Mouse (Mus musculus): ENCODE data around the gene Aif1l. TPM values are rescaled to one million over a fixed set of nuclear protein-coding genes. Genes with fewer than 3 reads are reported as not detected.

Aif1l gene
- total RNA-seq, 2 experiments from 2014 or later: 6.1 to 8.8 TPM

DNA sequence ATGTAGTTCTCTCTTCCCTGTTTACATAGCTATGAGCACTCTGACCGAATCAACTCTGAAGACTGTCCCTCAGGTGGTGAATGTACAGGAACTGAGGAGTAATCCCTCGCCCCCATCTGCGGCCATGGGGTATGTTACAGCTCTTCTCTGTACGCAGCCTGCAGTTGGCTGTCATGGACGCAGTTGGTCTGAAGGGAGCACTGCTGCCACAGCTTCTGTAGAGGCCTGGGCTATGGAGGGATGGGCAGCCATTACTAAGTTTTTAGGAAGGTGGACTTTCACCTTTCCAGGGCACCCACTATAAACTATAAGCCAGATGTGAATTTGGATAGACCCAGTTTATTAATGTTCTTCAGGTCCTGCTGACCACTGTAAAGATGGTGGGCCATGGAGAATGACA, 70.3 kb downstream of the Aif1l start:
- DNase-seq: no peak

Other genes starting within 250 kb of the Aif1l start
- not detected for gene Qrfp, start 139.6 kb upstream of the Aif1l start, total RNA-seq (2021)
- gene Fibcd1, start 104.1 kb upstream of the Aif1l start, total RNA-seq (2021): 100 to 1,000 TPM; 105 to 114 TPM
- gene Lamc3, start 62.8 kb upstream of the Aif1l start, total RNA-seq (2021): 1 to 10 TPM; 5.7 to 7.2 TPM
- 10 to 100 TPM; 54.1 to 66.7 TPM for gene Nup214, start 24.3 kb downstream of the Aif1l start, total RNA-seq (2021)
- gene Fam78a, start 134.7 kb downstream of the Aif1l start, total RNA-seq (2021): 1 to 10 TPM; 4.5 to 5.3 TPM
- gene Plpp7, start 145.4 kb downstream of the Aif1l start, total RNA-seq (2021): 10 to 100 TPM; 23.2 to 24.9 TPM
- 100 to 1,000 TPM; 271 to 276 TPM for gene Prrc2b, start 200.9 kb downstream of the Aif1l start, total RNA-seq (2021)

All from layer of hippocampus, postnatal 36 days (tissue).